Mouse (Mus musculus) brain, embryonic 14.5 days (tissue): Measurements from ENCODE around the gene Slfn8. TPM values are rescaled to one million over a fixed set of nuclear protein-coding genes. Genes with fewer than 3 reads are reported as not detected.
A peak's percentile ranks its signal among the peaks of the same experiment; 100 is the strongest.

Experiments
- DNase-seq: peaks from one replicate; pipeline ENCODE4 v3.0.0-alpha.2; 2011; ENCODE audit warnings: low read depth
- CTCF ChIP-seq: fragments of 200-500 bp; IDR thresholded peaks from 2 replicates; pipeline ENCODE4 v1.5.1; 2012; ENCODE audit warnings: inconsistent platforms, mild to moderate bottlenecking, moderate library complexity, borderline replicate concordance; ENCODE audit not compliant: insufficient read depth, insufficient read length; ENCODE audit errors: extremely low read depth
- POLR2A ChIP-seq: fragments of 200-500 bp; IDR thresholded peaks from 2 replicates; pipeline ENCODE4 v1.6.1; 2012; ENCODE audit warnings: mild to moderate bottlenecking, inconsistent platforms, borderline replicate concordance; ENCODE audit not compliant: poor library complexity, insufficient read depth, insufficient read length, severe bottlenecking; ENCODE audit errors: extremely low read depth
- polyA plus RNA-seq: library from polyadenylated mRNA; depleted of rRNA; stranded (reverse); fragments of >200 nt; gene quantifications from 2 replicates; pipeline ENCODE4 v1.2.3, GENCODE M21; 2012; rRNA removed

Slfn8 gene
- polyA plus RNA-seq = 0.09 and 0.11 TPM in 2 replicates

DNA sequence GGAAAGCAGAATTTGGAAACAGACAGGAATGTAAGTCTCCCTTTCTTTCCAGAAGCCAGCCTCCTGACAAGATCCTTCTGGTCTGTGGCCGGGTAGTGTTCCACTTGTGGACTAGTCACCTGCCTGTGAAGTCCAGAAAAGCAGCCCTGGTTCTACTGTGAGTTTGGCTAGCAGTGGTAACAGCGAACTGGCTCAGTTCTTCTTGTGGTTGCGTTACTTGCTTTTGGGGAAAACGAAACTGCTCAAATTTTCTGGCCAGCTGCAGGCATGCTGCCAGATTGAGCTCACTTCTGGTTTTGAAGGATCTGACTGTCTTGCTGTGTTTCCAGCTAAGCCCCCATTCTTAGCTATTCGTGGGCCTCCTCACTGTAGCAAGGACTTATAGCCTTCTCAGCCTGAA, at the start of gene Slfn8:
Gene Slfn8 (minus strand): TSS at position 190 of the 400 bp plus-strand sequence.
- TF ChIP-seq POLR2A = no peak
- TF ChIP-seq CTCF = no peak
- DNase-seq = peak; percentile 1

- DNase-seq = no peak
- TF ChIP-seq POLR2A = no peak
- TF ChIP-seq CTCF = 0 out of 2 replicates have a peak, but pooled peaks have one; percentile 19
These were observed 47.5 kb upstream of the Slfn8 start for GRCm38 (mm10) chr11:83067982-83068694.

DNA sequence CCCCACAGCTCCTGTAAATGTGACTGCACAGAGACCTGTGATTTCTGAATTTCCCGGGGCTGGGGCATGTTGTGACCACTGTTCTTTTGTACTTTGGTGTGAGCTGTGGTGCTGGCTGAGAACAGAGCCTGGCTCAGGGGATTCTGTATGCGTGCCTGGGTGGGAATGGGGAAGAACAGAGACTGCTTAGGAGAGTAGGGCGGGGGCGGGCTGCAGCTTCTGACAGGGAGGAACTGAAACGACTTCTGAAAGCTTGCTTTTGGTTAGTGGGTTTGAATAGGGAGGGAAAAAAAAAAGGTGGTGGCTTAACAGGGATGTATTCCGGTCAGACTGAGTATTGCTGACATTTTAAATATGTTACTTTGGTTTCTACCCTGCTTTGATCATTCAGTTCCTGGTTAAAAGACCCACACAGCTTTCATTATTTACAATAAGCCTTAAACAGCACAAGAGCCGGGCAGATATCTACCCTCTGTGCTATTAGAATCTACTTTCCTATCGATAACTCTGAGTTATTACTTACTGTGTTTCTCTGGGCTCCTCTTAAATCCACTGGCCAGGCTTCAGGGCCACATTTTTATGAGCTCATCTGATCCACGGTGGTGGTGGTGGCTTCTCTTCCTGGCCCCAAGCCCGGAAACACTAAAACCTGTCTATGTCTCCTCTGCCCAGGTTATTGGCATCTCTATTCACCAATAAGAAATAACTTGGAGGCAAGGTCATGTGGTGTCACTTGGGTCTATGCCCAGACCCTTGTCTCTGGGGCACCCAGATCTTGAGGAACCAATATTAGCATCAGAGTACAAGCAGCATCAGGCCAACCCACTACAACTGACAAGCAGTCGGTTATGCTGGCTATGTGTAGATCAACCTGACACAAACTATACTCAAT, 46.3 kb upstream of the Slfn8 start:
- no peak for TF ChIP-seq POLR2A
- TF ChIP-seq CTCF = no peak
- peak; percentile 45 for DNase-seq

DNA sequence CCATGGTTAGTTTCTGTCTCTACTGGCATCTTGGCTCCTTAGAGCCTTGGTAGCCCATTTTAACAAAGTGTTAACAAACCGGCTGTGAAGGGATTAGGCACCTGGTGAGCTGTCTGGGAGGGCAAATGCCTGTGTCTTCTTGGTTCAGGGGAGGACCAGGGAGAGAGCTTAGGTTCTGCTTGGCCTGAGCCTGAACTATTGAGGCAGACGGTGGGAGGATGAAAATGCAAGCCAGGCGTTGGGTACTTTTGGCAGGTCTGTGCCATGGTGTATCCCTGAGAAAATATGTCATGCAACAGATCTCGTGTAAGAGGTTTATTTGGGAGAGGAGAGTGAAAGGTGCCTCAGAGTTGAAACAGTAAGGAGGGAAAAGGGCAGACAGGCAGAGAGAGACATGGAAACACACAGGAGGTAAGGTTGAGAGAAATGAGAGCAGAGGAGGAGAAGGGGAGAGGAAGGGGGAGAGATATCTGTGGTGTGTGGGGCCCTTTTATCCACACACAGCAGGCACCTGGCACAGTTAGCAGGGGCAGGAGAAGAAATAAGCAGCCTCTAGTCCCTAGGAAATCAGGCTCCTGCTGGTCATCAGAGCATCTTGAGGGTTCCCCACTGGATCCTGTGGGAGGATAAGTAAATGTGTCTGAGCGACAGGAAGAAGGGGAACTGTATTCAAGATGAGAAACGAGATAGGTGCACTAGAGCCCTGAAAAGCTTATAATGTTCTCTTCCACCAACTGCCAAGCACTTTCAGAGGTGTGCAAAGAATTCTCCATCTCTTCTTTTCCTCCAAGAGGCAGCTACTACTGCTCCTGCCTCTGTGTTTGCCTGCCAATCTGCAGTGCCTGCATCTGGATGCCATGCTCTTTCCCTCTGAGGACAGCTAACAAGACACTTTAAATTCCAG, 45.1 kb upstream of the Slfn8 start:
- DNase-seq = peak; percentile 3
- TF ChIP-seq POLR2A (no peak), CTCF (no peak)

DNA sequence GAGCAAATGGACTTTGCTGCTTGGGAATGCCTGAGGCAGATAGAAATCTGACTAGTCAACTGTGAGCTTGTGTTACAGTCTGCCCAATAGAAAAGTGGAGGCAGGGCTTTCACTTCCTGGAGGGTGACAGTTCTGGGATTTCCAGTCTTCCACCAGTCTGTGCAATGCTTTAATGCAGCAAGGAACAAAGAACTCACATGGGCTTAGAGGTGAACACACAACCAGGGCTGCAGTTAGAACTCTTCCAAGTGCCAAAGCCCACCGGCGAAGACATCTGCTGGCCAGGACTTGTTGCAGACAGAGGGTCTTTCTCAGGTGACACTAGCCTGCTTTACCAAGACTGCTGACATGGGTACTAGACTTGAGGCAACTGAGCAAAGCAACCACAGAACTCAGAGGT, 44.3 kb upstream of the Slfn8 start, which contains the start of gene Slfn2:
Gene Slfn2 (plus strand): TSS at position 167 of the 400 bp plus-strand sequence.
- no peak for TF ChIP-seq POLR2A
- TF ChIP-seq CTCF = no peak
- peak; percentile 3 for DNase-seq

GRCm38 (mm10) chr11:83063941-83064349, 43.3 kb upstream of the Slfn8 start:
- TF ChIP-seq CTCF (no peak), POLR2A (no peak)
- no peak for DNase-seq

DNA sequence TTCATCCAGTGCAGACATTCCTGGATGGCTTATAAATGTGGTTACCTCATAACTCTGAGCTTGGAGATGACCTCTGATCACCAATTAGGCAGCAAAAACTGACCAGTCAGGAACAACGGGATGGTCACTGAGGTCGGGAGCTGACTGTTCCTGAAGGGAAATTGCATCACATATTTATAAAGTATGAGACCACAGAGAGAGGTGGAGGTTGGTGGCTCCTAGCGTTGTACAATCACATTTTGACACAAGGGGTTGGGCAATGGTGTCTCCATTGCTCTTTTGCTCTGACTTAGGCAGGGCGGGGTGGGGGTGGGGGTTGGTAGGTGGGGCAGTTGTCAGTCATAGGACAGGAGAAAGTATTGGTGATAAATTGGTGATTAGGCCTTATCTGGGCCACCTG, 42.5 kb upstream of the Slfn8 start:
- DNase-seq = no peak
- TF ChIP-seq POLR2A (no peak), CTCF (no peak)

DNA sequence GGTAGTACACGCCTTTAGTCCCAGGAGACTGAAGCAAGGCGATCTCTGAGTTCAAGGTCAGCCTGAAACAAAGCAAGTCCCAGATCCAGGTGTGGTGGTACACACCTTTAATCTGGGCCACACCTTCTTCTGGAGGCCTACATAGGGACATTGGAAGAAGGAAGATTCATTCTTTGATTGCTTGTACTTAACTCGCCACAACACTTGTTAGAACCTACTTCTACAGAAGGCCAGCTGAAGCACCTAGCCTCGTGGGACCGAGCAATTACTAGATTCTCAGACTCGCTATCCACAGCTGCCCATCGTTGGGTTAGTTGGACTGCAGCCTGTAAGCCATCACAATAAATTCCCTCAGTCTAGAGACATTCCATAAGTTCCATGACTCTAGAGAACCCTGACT, 41.2 kb upstream of the Slfn8 start:
- no peak for DNase-seq
- TF ChIP-seq POLR2A = no peak
- no peak for TF ChIP-seq CTCF

GRCm38 (mm10) chr11:83060412-83061020, 39.9 kb upstream of the Slfn8 start:
- no peak for DNase-seq
- TF ChIP-seq POLR2A = no peak
- no peak for TF ChIP-seq CTCF

GRCm38 (mm10) chr11:83057863-83058262, 37.3 kb upstream of the Slfn8 start:
- TF ChIP-seq CTCF = peak; percentile 77
- TF ChIP-seq POLR2A = no peak
- peak; percentile 61 for DNase-seq
